Mouse (Mus musculus) brain, adult 2 months (tissue): ENCODE measurements at regions not wholly inside any gene's neighbourhood (a gene's known extent, or its start where the extent isn't known, plus 50 kb on each side); places are given as distances from the start of the nearest gene placed in this dataset.
A peak's percentile ranks its signal among the peaks of the same experiment; 100 is the strongest.

ENCODE experiments used
- DNase-seq: peaks from one replicate; pipeline ENCODE4 v3.0.0; 2011; ENCODE audit warnings: low read depth, low spot score

DNA sequence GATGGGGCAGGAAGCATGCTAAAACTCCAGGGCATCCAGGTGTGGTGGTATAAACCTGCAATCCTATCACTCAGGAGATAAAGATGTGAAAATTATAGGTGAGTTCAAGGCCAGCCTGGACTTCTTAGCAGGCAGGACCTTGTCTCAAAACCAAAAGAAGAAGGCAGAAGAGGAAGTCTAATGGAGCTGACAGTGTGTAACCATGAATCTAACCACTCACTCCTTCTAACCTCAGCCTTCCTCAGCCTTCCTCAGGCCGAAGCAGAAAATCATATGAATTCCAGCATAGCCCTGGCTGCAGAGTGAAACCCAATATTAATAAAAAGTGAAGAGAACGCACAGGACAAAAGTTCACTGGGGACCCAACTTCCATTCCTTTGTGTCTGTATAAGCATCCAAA, 128.2 kb upstream of the Jarid2 start:
- DNase-seq, result no peak

DNA sequence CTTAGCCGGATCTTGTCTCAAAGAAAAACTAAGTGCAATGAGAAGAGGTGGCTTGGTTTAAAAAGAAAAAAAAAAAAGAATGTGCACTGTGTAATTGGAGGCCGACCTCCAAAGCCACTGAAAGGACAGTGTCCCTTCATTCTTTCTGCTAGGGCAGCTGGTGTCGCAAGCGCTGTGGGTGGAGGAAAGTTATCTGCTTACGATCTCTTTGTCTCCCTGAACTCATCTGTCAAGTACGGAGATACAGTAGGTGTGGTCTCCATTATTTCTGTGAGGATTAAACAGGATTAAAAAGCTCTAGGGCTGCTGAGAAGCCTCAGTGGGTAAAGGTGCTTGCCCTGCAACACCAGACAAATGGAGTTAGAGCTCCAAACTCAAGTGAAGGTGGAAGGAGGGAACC, 126.6 kb upstream of the Jarid2 start:
- DNase-seq, result no peak

DNA sequence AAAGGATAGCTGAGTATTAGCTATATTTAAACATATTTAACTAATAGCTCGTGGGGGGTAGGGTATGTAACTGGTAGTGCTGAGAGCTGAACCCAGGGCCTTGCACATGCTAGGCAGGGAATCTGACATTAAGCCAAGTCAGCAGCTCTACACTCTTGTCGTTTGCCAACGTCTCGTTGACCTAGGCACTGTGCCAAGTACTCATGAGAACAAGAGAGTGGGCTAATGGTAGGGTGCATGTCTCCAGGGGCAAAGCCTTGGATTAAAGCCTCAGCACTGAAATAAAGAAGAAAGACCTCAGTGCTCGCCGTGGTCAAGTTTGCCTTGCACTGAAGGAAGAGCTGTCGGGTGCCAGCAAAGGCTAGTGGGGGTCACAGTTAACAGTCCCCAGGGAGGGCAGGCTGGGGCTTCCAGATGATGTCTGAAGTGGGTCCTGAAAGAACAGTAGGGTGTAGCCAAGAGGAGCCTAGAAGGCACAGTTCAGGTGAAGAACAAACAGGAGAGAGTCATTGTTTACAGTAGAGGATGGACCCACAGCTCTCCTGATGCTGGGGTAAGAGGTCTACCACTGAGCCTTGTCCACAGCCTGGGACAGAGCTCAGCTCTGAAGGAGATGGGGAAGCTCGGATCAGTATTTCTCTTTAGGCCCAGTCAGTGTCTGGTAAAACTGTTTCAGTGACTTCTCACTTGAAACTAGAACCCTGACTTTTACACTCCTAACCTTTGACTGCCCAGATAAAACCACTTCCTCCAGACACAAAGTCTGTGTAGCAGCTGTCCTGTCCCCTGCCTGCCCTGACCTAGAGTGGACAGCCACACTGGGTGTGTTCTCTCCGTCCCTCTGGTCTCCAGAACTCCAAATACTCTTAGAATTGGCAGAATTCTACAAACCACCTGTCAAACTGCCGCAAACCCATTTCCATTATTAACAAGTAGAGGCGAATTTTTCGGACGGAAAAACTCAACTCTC, 121.7 kb upstream of the Jarid2 start:
- DNase-seq, result peak; percentile 8

DNA sequence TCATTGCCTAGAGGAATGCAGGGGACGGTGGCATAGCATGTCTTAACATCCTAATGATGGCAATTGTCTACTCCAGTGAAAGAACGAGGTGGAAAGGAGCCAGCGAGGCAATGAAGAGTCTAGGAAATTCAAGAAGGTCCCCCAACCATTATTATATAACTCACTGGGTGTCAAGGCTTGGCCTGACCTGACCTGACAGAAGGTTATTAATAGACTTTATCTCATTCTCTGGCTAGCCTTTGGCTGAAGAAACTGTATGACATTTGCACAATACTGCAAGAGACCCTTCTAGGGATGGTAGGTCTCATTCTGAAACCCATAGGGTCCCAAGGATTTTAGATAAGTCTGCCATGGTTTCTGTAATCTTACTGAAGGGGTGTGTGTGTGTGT, 121.0 kb upstream of the Jarid2 start:
- DNase-seq, result no peak

DNA sequence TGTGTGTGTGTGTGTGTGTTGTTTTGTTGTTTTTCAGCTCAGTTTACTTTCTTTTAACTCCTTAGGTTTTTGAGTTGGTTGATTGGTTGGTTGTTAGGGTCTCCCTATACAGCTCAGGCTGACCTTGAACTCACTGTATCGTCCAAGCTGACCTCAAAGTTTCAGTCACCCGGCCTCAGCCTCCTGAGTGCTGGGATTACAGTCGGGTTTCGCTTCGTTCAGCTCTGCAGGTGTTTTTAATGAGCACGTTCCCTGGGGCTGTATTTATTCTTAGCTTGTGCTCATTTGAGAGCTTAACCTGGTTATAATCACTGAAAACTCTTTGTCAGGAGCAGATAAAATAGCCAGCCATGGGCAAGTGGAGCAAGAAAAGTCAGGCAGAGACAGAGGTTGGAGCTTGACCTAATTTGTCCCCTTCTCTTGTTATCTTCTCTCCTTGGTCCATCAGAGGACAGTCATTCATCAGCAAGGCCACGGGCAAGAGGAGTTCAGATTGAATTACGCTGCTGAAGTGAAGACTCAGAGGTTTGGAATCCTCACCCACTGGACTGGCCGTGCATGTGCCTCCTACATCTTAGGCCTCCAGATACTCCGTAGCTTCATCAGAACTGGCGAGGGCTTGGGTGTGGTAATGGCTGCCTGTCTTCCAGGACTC, 120.5 kb upstream of the Jarid2 start:
- peak; percentile 27 for DNase-seq

DNA sequence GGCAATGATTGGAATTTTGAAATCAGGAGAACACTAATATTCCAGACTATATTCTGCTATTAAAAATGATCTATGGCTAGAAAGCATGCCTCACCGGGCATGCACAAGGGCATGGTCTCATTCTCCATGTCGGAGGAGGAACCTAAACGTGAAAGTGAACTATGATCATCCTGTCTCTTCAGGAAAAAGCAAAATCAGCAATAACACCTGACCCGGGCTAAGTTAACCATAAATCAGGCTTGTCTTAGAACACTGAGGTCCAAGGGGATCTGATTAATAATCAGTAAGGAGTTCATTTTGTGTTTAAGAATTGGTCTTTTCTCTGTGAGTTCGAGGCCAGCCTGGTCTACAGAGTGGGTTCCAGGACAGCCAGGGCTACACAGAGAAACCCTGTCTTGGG, 119.7 kb upstream of the Jarid2 start:
- DNase-seq, result no peak

DNA sequence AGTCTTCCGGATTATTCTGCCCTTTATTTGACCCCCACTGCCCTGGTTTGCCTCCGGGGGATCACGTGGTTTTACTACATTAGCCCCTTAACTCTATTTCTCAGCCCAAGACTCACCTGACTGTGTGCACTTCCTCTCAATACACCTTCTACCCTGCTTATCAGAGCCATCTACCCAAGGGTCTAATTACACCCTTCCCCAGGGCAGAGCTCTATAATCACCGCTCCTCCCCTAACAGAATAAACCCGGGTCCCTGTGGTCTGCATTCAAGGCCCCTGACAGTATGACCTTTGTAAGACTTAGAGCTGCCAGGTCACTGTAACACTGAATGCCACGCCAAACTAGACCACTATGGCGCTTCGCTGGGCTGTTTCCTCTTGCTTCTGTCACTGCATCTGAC, 113.6 kb upstream of the Jarid2 start:
- DNase-seq, result no peak

DNA sequence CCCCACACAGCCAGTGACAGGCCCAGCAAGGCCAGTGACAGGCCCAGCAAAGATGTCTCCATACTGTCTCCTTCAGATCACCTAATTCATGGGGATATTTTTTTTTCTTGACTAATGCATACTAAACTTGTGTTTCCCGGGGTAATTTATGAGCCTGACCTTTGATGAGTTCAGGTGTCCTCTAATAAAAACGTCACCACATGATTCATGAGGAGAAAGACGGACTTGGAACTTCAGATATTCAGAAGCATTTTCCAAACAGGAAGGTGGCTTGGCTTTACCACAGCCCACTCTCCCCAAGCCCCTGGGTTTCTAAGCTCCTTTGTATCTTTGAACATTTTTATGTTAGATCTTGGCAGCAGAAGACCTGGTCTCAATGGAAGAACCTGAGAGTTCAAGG, 110.9 kb upstream of the Jarid2 start:
- no peak for DNase-seq

DNA sequence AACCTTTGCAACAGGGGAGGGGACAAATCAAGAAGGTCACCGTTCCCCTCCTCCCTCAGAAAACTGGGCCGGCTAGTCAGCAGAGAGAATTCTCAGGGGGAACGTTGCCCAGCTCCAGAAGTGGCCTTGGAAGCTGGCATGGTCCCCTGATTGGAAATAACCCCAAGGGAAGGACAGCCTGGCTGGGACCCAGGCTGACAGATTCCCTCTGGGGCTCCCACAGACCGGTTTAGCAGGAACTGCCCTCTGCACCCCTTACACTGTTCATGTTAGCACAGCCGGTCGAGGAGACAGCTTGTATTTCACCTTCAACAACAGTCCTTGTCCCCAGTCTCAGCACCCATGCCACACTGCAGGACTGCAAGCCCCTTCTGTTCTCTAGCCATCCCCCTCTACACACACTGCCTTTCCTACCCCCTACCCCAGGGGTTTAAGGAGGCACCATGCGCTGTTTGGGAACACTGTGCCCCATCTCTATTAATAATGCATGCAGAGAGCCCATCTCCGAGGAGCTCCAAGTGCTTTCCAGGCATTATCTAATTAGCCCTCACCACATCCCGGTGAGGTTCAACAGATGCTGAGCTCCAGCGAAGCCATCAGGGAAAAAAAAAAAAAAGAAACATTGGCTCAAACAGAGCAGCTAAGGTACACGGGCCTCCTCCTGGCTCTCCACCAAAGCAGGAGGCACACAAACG, 106.5 kb upstream of the Jarid2 start:
- peak; percentile 20 for DNase-seq

DNA sequence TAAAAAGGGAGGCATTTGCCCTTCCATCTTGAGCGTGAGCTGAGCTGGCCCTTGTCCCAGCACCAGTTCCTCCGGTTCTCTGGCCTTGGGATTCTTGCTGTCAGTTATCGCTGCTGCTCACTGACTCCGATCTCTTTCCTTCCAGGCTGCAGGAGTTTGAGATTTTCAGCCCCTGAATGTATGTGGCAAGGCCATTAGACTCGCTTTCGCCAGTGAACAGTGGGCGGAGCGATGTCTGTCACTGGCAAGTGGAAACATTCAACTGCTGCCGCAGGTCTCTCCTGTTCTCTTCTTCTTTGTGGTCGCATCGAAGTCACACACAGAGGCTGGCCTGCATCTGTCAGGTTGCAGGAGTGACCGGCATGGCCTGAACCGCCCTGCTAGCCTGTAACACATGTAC, 104.6 kb upstream of the Jarid2 start:
- DNase-seq, result no peak

DNA sequence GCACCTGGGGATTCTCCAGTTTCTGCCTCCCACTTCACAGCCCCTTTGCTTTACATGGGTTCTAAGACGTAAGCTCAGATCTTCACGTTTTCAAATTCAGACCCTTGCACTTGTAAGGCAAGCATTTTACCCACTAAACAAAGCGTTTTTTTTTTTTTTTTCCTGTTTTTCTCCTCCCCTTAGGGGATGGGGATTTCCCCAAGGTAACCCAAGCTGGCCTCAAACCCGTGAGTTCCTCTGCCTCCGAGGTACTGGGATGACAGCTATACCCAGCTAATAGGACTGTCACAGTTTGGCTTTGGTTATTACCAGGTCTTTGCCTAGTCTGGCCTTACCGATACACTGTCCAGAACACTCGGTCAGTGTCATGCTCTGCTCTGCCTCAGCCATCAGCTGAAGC, 103.5 kb upstream of the Jarid2 start:
- DNase-seq, result no peak

DNA sequence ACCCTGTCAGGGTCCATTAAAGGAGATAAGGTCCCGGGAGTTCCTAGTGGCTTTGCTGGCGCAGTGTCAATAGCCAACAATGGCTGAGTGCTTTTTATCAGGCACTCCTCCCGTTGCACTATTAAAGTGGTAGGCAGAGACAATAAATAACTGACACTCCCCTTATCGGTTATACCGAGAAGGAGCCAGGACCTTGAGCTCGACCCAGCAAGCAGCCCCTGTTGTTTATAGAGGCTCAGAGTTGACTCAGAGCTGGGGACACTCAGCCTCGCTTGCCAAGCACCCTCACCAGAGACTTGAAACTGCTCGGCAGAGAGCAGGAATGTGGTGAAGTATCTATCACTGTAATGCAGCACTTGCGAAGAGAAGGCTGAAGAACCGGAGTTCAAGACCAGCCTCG, 102.5 kb upstream of the Jarid2 start:
- no peak for DNase-seq

DNA sequence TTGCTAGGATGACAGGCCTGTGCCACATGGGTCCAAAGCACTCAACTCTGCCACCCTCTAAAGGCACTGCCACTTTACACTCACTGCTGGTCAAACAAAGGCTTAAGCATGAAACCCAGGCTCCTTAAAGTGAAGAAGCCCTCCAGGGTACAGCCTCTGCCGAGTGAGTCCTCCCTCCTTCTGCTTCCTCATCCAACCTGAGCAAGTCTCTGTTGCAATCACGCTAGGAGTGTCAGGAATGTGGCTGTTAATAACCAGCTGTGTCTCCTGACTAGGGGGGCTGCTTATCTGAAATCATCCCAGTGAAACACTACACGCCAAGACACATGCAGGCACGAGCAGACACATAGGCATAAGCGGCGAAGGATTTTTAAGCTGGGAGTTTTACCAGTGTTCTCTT, 99.2 kb upstream of the Jarid2 start:
- no peak for DNase-seq

DNA sequence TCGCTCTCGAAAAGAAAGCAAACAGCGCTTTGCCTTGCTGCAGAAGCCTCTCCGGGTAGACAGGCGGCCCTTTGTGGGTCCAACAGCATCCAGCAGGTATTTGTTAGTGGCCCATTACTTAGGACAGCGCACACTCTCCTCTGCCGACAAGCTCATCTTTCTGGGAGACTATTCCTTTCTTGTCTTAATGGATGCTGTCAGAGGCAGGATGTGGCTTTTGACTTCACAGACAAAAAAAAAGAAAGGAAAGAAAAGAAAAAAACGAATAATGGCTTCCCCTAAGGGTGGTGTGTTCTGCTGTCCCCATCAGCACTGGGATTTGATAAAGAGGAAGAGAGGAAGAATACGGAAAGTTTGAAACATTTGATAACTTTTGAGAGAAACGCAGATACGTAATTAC, 94.7 kb upstream of the Jarid2 start:
- DNase-seq, result no peak

DNA sequence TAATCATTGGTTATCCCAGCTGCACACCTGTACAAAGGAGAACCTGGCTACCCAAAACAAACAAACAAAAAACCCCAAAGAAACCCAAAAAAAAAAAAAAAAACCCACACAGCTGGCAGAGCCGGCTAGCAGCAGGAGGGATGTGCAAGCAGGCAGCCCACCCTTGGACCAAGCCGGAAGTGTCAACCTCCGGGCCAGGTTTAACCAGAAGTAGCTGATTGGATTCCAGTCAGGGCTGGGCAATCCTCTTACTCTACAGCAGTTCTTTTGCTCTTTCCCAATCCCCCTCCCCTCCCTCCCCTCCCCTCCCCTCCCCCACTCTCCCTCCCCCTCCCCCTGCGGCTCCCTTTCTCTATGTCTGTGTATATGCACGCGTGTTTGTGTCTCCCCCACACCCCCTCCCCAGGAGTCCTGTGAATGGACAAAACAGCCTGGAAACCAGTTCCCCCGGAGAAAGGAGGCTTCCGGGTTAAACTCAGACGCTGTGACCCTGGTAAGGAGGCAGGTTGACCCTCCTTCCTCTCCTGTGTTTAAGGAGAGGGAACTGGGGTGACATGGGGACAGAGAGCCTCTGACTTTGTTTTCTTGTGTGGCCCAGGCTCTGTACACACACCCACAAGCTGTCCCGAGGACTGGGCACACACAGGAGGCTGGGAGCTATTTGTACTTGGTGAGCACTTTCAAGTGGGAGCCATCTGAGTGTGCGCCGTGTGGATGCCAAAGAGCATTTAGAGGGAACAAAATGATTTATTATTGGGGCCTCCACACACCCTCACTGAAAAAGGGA, 93.9 kb upstream of the Jarid2 start:
- DNase-seq, result no peak

DNA sequence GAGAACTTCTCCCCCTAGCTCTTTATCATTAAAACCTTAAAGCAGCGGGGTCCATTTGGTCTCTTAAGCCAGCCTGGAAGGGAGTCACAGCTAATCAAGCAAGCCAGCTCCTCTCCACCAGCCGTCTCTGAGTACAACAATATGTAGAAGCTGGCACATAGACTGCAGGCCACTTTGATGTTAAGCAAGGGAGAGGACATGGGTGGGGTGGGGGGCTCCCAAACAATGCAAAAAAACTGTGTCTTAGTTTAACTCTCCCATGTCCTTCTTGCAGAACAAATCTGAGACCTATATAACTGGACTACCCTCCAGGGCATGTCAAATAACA, 93.3 kb upstream of the Jarid2 start:
- DNase-seq, result no peak

DNA sequence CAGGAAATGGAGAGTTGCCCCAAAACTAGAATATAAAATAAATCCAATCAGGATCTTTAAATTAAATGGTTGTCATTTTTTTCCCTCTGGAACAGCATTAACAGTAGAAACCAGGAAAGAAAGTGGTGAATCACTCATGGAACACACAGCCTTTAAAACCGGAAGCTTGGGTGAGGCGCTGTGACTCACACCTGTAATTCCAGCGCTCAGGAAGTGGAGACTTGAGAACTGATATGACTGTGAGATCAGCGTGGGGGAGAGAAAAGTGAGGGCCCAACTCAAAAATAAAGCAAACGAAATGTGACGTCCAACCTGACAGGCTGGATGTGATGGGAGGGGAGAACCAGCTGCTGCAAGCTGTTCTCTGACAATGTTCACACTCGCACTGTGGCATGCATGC, 86.9 kb upstream of the Jarid2 start:
- DNase-seq, result peak; percentile 54

DNA sequence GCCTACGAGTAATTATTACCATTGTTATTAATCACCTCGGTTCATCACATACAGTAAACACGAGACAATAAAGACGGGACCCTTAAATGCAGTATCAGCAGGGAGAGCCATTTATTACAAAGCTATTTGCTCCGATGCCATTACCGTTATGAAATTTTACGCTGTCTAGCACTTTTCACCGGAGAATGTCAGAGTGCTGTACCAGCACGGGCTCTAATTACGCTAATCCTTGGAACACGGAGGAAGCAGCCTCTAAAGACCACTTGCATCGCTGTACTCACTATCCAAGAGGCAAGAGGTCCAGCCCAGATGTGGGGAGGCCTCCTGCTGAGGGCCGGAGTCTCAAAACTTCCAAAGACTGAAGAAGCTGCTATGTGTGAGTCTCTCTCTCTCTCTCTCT, 79.2 kb upstream of the Jarid2 start:
- DNase-seq, result no peak

DNA sequence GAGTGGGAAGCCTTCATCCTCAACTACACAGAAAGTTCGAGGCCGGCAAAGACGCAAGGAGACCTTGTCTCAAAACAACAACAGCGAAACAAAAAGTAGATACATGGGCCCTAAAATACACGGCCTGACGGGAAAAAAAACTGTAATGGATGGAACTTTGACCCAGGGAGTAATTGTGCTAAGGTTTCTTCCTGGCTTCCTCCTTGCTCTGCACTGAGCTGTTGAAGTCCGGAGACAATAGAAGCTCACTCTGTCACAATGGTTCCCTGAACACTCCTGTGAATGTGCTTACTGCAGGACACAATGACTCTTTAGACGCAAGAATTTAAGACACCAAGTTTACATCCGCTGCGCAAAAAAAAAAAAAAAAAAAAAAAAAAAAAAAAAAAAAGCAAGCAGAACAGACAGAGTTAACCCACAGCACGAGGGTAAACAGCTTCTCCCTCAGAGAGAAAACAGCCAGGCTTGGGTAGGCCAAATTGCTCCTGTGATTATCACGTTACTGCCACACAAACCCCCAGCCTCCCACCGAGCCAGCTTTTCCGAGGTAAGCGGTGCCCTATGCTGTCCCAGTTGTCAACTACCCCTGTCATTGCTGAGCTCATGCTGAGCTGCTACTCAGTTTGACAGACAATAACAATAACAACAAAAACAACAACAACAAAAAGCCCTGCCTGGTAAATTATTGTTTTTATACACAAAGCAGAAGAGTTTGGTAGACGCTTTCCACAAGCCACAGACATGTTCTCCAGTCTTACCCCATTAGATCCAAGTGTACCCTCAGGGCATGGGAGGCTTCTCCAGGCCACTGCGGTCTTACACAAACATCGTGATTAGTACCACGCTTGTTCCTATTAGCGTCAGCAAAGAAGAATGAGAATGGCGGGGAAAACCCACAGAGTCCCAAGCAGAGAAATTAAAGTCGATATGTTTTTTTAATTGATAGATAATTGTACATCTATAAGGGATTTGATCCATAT, 77.7 kb upstream of the Jarid2 start:
- no peak for DNase-seq

DNA sequence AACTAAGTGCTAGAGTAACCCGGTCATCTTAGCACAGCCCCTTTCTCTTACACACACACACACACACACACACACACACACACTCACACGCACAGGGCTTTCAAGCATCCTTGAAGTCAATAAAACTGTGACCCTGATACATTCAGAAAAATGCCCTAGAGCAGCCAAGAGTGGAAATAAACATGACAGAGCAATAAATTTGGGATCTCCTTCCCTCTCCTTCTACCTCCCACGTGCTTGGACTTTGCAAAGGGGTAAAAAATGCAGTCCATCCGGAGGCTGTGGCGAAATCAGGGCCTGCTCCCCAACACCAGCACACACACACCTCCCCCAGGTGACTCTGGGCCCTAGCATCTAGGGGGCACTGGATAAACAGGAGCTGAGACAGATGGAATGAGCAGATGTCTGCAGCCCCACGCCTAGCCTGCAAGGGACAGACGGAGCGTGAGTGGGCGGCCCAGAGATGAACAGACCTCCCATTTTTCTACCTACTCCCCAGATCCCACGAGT, 71.3 kb upstream of the Jarid2 start:
- peak; percentile 94 for DNase-seq

DNA sequence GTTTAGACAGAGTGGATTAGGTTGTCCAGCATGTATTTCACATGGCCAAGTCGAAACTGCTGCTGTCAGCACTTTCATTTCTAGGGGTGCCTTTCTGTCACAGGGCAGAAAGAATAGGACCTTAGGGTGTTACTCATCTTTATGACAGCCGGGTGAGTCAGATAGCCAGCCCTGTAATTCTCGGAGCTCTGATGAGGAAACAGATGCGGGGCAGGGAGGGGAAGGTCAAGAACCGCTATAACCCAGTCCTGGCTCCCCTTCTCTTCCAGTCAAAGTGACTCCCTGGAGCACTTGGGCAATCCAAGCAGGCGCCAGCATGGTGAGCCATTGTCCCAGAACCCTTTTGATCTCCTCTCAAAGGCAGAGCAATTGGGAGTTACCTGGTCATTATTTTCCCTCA, 69.4 kb upstream of the Jarid2 start:
- DNase-seq, result no peak
